21 mouse cellular contexts compared by ENCODE assay signal in genomic region chr4:103841126-103841525, GRCm38 (mm10).
DNase-seq lines count a peak whose midpoint lies in the region; ATAC-seq and TF ChIP-seq lines count a peak whose summit lies in the region.
"Had no signal": no experiment of that assay in that cellular context is flagged by ENCODE, and none has a peak within 500 bp of the region (broad histone marks: within the 10 kb centered on the region; RNA-seq: fewer than 3 reads in every experiment).

No protein-coding gene starts in this region.

- no peaks in the 10 kb centered on the region for H3K4me1 ChIP-seq in kidney, embryonic 15.5 days
- H3K4me1 ChIP-seq: heart, embryonic 15.5 days had no signal

- H3K9me3 ChIP-seq in kidney, embryonic 15.5 days (replicated peaks) = no peaks in the 10 kb centered on the region
- H3K9me3 ChIP-seq: embryonic facial prominence, embryonic 13.5 days; forebrain, embryonic 12.5 days; heart, embryonic 15.5 days; hindbrain, embryonic 10.5 days; hindbrain, embryonic 15.5 days had no signal

- intact Hi-C loops in left cerebral cortex, postnatal 4 days (cut with DNase I) = no loop called here
- intact Hi-C loops in left cerebral cortex, adult 2 months (cut with DNase I) = no loop called here

- 58% methylated on average over 7 of the region's 7 CpGs for WGBS in kidney, embryonic 15.5 days

- no peak overlapping the region for H3K4me2 ChIP-seq in kidney, embryonic 15.5 days
- H3K4me2 ChIP-seq: embryonic facial prominence, embryonic 13.5 days; forebrain, embryonic 12.5 days; heart, embryonic 11.5 days; heart, embryonic 15.5 days; hindbrain, embryonic 15.5 days had no signal

- H3K9ac ChIP-seq in kidney, embryonic 15.5 days = no peak overlapping the region
- H3K9ac ChIP-seq: embryonic facial prominence, embryonic 13.5 days; forebrain, embryonic 12.5 days; heart, embryonic 15.5 days; hindbrain, embryonic 15.5 days had no signal

- no peak for ATAC-seq in kidney, embryonic 15.5 days (replicated peaks; ENCODE audit: low FRiP score)
- ATAC-seq: forebrain, embryonic 16.5 days had no signal

- no peaks in the 10 kb centered on the region for H3K27me3 ChIP-seq in kidney, embryonic 15.5 days
- H3K27me3 ChIP-seq: embryonic facial prominence, embryonic 13.5 days; forebrain, embryonic 12.5 days; heart, embryonic 15.5 days; hindbrain, embryonic 15.5 days had no signal

- H3K36me3 ChIP-seq in kidney, embryonic 15.5 days = no peaks in the 10 kb centered on the region
- H3K36me3 ChIP-seq: embryonic facial prominence, embryonic 13.5 days; forebrain, embryonic 12.5 days; heart, embryonic 15.5 days; hindbrain, embryonic 10.5 days; hindbrain, embryonic 15.5 days had no signal

- no peak overlapping the region for H3K4me3 ChIP-seq in kidney, embryonic 15.5 days (replicated peaks)
- H3K4me3 ChIP-seq in left cerebral cortex, adult 2 months = no peak overlapping the region
- H3K4me3 ChIP-seq: embryonic facial prominence, embryonic 13.5 days; forebrain, embryonic 12.5 days; heart, adult 2 months; heart, embryonic 15.5 days; hindbrain, embryonic 10.5 days; hindbrain, embryonic 15.5 days had no signal

- no peak overlapping the region for H3K27ac ChIP-seq in kidney, embryonic 15.5 days
- H3K27ac ChIP-seq in left cerebral cortex, adult 2 months = no peak overlapping the region
- H3K27ac ChIP-seq: embryonic facial prominence, embryonic 13.5 days; forebrain, embryonic 12.5 days; heart, adult 2 months; heart, embryonic 15.5 days; hindbrain, embryonic 10.5 days; hindbrain, embryonic 15.5 days had no signal

- peak; percentile 13 for DNase-seq in cerebellum, postnatal 14 days
- no peak for DNase-seq in cerebellum, postnatal 25 days
- peak; percentile 4 to 26 for DNase-seq in kidney, adult 8-10 months
- DNase-seq in left cerebral cortex, postnatal 4 days = peak; percentile 56
- DNase-seq in left cerebral cortex, adult 2 months (ENCODE audit: extremely low spot score in 1 of 2, low spot score in 2 of 2) = no peak
- DNase-seq in right cerebral cortex, postnatal 10 days (ENCODE audit: low spot score in 2 of 2) = peak; percentile 48 to 53
- DNase-seq in right cerebral cortex, postnatal 14 days = no peak
- DNase-seq: adrenal gland, postnatal 14 days; cerebellum, adult 18-20 months; cerebellum, postnatal 36 days; gastrocnemius, postnatal 10 days; heart, adult 2 months; heart, postnatal 14 days had no signal

- no peak for TF ChIP-seq CTCF in left cerebral cortex, adult 2 months (IDR thresholded peaks at IDR 0.05)

Comparison
In these comparisons a context has a peak if more than half of its experiments do, and no peak if none do; other contexts are left out.
1. DNase-seq: peak in cerebellum, postnatal 14 days (2 of 2), kidney, adult 8-10 months (2 of 2), left cerebral cortex, postnatal 4 days (single experiment) and right cerebral cortex, postnatal 10 days (2 of 2); none in cerebellum, postnatal 25 days (0 of 2), left cerebral cortex, adult 2 months (0 of 2) and right cerebral cortex, postnatal 14 days (single experiment).